Mouse (Mus musculus): Measurements from ENCODE around the gene Steap2.

- TF ChIP-seq CTCF (IDR thresholded peaks at IDR 0.05; ENCODE audit: borderline replicate concordance, extremely low read depth, insufficient read depth, insufficient read length) = no peak
- TF ChIP-seq POLR2A (IDR thresholded peaks at IDR 0.05; ENCODE audit: borderline replicate concordance, extremely low read depth, insufficient read depth, insufficient read length, poor library complexity, severe bottlenecking) = no peak
These were observed 5.3 kb downstream of the Steap2 start for GRCm38 (mm10) chr5:5688945-5689540.
